Mouse (Mus musculus) embryonic facial prominence, embryonic 14.5 days (tissue): ENCODE results near the gene Rph3al. TPM values are rescaled to one million over a fixed set of nuclear protein-coding genes. Genes with fewer than 3 reads are reported as not detected.

Experiments used
- ATAC-seq: fragments of 200-750 bp; cut with Nextera tagmentation; 2 replicates; pipeline ENCODE4 v1.8.0; 2017; ENCODE audit warnings: low read depth, moderate number of reproducible peaks, moderate TSS enrichment
- DNase-seq: peaks from one replicate; pipeline ENCODE4 v3.0.0-alpha.2; 2015; ENCODE audit warnings: low spot score
- H3K27ac ChIP-seq: fragments of 300-500 bp; sonication (generic); replicated peaks from 2 replicates; pipeline ENCODE4 v1.5.1; 2014; ENCODE audit warnings: low read depth, mild to moderate bottlenecking, low read length, moderate library complexity
- H3K27me3 ChIP-seq: fragments of 300-500 bp; sonication (generic); replicated peaks from 2 replicates; pipeline ENCODE4 v1.6.1; 2014; ENCODE audit warnings: low read length; ENCODE audit not compliant: control insufficient read depth, insufficient read depth
- H3K36me3 ChIP-seq: fragments of 300-500 bp; sonication (generic); 2 replicates; pipeline ENCODE4 v1.6.1; 2014; ENCODE audit warnings: low read length, mixed read lengths; ENCODE audit not compliant: control insufficient read depth, insufficient read depth
- H3K4me1 ChIP-seq: fragments of 300-500 bp; sonication (generic); 2 replicates; pipeline ENCODE4 v1.6.1; 2014; ENCODE audit warnings: antibody characterized with exemption, low read length; ENCODE audit not compliant: control insufficient read depth, insufficient read depth
- H3K4me2 ChIP-seq: fragments of 300-500 bp; sonication (generic); 2 replicates; pipeline ENCODE4 v1.6.1; 2014; ENCODE audit warnings: low read depth, mild to moderate bottlenecking, low read length, moderate library complexity, mixed read lengths
- H3K4me3 ChIP-seq: fragments of 300-500 bp; sonication (generic); 2 replicates; pipeline ENCODE4 v1.5.1; 2014; ENCODE audit warnings: low read depth, mild to moderate bottlenecking, low read length
- H3K9ac ChIP-seq: fragments of 300-500 bp; sonication (generic); 2 replicates; pipeline ENCODE4 v1.6.1; 2014; ENCODE audit warnings: low read depth, mild to moderate bottlenecking, low read length, moderate library complexity, mixed read lengths
- H3K9me3 ChIP-seq: fragments of 300-500 bp; sonication (generic); 2 replicates; pipeline ENCODE4 v1.6.1; 2016; ENCODE audit warnings: low read length; ENCODE audit not compliant: control insufficient read depth
- WGBS: fragments of 180-500 bp; shearing (Covaris S2); extraction: QIAGEN DNeasy Blood & Tissue Kit; methylation state at CpG from one replicate; pipeline ENCODE4 v1.1.7; 2014; 5-methylcytosine and 5-hydroxymethylcytosine counted together
- polyA plus RNA-seq: library from polyadenylated mRNA; unstranded; fragments of >200 nt; fragmentation: Nextera tagmentation; extraction: Ambion mirVana; gene quantifications from 2 replicates; pipeline ENCODE4 v1.2.1, GENCODE M21; 2014

Rph3al gene
- polyA plus RNA-seq, 1 experiment from 2014 or later: 3.0 TPM

DNA sequence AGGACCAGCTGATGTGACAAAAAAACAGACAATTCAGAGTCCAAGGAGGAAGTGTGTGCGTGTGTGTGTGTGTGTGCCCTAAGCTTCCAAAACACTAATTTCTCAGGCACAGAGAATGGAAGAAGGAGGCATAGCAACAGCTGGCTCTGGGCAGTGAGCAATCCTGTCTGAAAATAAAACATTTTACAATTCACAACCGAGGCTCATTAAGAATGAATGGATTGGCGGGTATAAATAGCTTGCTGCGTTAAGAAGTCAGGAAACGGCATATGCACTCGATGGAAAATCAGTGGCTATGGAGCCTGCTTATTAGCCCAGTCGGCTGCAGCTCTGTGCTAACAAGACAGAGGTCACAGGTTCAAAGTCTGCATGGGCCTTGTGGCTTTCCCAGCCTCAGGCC lies 92.6 kb downstream of the Rph3al start:
- ATAC-seq (no peak), DNase-seq (no peak)
- 33% methylated on average over 7 of the region's 7 CpGs for WGBS
- Histone ChIP-seq H3K36me3 (no peaks in the 10 kb centered on the region), H3K4me2 (no peak overlapping the region), H3K4me1 (no peaks in the 10 kb centered on the region), H3K27ac (no peak overlapping the region), H3K4me3 (no peak overlapping the region), H3K9ac (no peak overlapping the region), H3K9me3 (no peaks in the 10 kb centered on the region), H3K27me3 (no peaks in the 10 kb centered on the region)

DNA sequence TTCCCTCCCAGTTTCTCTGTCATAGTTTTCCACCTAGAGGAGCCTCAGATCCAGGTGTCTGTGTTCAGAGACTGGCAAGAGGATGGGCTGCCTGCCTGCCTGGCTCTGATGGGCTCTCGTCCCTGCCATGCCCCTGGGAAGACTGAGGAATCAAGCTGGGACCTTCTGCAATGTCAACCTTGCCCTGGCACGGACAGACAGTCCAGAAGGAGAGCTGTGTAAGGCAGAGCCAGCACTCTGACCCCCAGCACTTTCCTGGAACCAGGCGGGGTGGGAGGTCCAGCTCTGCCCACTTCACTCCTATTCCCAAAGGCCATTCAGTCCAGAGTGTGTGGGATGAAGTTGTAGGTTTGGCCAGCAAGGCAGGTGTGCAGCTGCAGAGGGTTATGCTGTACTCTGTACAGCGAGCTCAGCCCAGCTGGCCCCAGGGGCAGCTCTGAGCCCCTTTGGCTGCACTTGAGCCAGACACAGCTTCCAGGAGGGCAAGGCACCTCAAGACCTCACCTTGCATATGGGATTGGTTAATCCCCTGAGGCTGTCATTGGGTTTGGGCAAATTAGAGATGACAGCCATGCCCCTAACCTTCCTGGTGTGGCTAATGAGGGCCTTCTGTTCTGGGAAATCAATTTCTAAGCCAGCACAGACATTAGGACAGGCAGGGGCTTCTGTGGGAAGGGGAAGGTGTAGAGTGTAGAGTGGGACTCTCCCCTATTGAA lies 95.2 kb downstream of the Rph3al start:
- 55% methylated on average over 4 of the region's 4 CpGs for WGBS
- DNase-seq (no peak), ATAC-seq (no peak)
- peaks cover 7% of the 10 kb centered on the region; the same call in 1 of the 2 replicates for H3K4me1 ChIP-seq
- no peaks in the 10 kb centered on the region for H3K9me3 ChIP-seq
- no peak overlapping the region for H3K9ac ChIP-seq
- H3K36me3 ChIP-seq: no peaks in the 10 kb centered on the region
- no peak overlapping the region for H3K4me3 ChIP-seq
- H3K27ac ChIP-seq: no peak overlapping the region
- no peak overlapping the region for H3K4me2 ChIP-seq
- H3K27me3 ChIP-seq: no peaks in the 10 kb centered on the region

- Histone ChIP-seq H3K9me3 (no peaks in the 10 kb centered on the region), H3K27ac (no peak overlapping the region), H3K4me3 (no peak overlapping the region), H3K4me1 (peaks cover 7% of the 10 kb centered on the region; the same call in 1 of the 2 replicates), H3K27me3 (no peaks in the 10 kb centered on the region), H3K4me2 (no peak overlapping the region), H3K9ac (no peak overlapping the region), H3K36me3 (no peaks in the 10 kb centered on the region)
- 77% methylated on average over 3 of the region's 3 CpGs for WGBS
- DNase-seq (no peak), ATAC-seq (no peak)
These were observed 96.7 kb downstream of the Rph3al start for GRCm38 (mm10) chr11:75841503-75841902.

GRCm38 (mm10) chr11:75839536-75840430 lies 98.4 kb downstream of the Rph3al start:
- H3K36me3 ChIP-seq: no peaks in the 10 kb centered on the region
- no peaks in the 10 kb centered on the region for H3K27me3 ChIP-seq
- H3K4me2 ChIP-seq: no peak overlapping the region
- DNase-seq (peak; percentile 26), ATAC-seq (no peak)
- no peak overlapping the region for H3K9ac ChIP-seq
- H3K4me3 ChIP-seq: no peak overlapping the region
- peaks cover 7% of the 10 kb centered on the region; the same call in 1 of the 2 replicates for H3K4me1 ChIP-seq
- 73% methylated on average over 12 of the region's 12 CpGs for WGBS
- H3K9me3 ChIP-seq: no peaks in the 10 kb centered on the region
- no peak overlapping the region for H3K27ac ChIP-seq

DNA sequence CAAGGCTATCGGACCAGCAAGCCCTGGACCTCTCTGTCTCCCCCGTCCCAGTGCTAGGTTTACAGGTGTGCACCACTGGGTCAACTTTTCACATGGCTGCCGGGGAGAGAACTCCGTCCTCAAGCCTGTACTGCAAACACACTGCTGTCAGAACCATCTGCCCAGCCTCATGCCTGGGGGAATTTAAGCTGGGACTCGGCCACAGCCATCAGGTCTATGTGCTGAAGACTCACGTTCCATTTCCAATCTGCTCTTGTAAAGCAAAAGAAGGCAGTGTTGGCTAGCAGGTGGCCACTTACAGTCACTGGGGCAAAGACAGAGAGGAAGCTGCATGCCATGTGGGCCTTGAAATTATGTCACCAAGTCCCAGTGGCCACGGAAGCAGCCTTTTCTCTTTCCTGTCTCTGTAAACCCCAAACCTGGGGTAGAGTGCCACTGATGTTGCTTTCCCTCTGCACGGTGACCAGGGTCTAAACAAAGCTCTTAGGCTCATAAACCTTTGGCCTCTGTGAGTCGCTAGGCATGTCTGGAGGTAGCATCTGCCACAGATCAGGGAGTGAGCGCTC lies 99.3 kb downstream of the Rph3al start:
- no peaks in the 10 kb centered on the region for H3K9me3 ChIP-seq
- H3K9ac ChIP-seq: no peak overlapping the region
- H3K4me1 ChIP-seq: peaks cover 7% of the 10 kb centered on the region; the same call in 1 of the 2 replicates
- no peak overlapping the region for H3K4me3 ChIP-seq
- no peak overlapping the region for H3K27ac ChIP-seq
- WGBS: 70% methylated on average over 10 of the region's 10 CpGs
- DNase-seq: no peak
- H3K36me3 ChIP-seq: no peaks in the 10 kb centered on the region
- H3K4me2 ChIP-seq: no peak overlapping the region
- H3K27me3 ChIP-seq: no peaks in the 10 kb centered on the region
- ATAC-seq: no peak

DNA sequence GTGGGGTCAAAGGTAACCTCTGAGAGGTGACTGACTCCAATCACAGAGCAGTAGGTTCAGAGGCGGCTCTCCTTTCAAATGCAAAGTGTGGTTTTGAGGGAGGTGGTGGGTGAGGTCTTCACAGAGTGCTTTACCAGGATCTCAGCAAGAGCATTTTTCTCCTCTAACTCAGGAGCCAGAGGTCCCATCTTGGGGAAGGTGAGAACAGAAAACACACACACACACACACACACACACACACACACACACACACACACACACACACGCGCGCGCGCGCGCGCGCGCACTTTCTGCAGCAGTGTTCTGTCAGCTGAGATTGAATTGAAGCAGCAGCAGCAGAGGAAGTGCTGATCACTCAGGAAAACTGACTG lies 102.0 kb downstream of the Rph3al start:
- Histone ChIP-seq H3K27me3 (no peaks in the 10 kb centered on the region), H3K4me2 (no peak overlapping the region), H3K9ac (no peak overlapping the region), H3K4me1 (peaks cover 7% of the 10 kb centered on the region; the same call in 1 of the 2 replicates), H3K9me3 (no peaks in the 10 kb centered on the region), H3K4me3 (no peak overlapping the region), H3K27ac (no peak overlapping the region), H3K36me3 (no peaks in the 10 kb centered on the region)
- WGBS: 73% methylated on average over 8 of the region's 11 CpGs
- ATAC-seq (no peak), DNase-seq (no peak)

DNA sequence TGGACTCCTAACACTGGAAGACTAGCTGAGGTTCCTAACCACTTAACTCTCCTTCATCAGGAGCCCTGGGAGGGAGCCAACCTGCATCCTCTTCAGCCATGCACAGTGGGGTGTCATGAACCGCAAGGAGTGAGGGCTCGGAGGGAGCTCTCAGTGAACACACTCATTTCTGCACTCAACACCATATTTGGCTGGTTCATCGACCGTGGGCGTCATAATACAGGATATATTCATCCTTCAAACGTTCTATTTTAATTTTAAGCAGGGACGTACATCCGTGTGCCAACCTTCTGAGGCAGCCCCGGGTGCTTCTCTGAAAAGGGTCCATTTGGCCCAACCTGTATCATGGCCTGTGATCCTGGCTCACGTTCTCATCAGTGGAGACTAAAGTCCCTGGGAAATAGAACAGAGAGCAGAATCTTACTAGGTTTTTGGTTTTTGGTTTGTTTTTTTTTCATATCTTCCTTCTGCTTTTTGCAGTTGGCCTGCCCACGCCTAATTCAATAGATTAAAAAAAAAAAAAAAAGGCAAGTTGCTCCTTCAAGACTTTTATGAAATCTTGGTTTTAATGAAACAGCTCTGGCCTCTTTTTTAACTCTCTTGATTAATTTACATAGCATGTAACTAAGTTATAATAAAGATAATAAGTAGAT lies 102.5 kb downstream of the Rph3al start:
- no peak overlapping the region for H3K4me3 ChIP-seq

GRCm38 (mm10) chr11:75833081-75833480 lies 105.1 kb downstream of the Rph3al start:
- no peak for ATAC-seq
- WGBS: 80% methylated on average over 6 of the region's 6 CpGs

More for the DNA sequence above, 102.5 kb downstream of the Rph3al start:
- DNase-seq (no peak), ATAC-seq (no peak)
- H3K27ac ChIP-seq: no peak overlapping the region
- H3K9me3 ChIP-seq: no peaks in the 10 kb centered on the region
- H3K36me3 ChIP-seq: no peaks in the 10 kb centered on the region
- peaks cover 7% of the 10 kb centered on the region; the same call in 1 of the 2 replicates for H3K4me1 ChIP-seq
- H3K4me2 ChIP-seq: no peak overlapping the region
- no peaks in the 10 kb centered on the region for H3K27me3 ChIP-seq
- WGBS: 76% methylated on average over 11 of the region's 11 CpGs
- no peak overlapping the region for H3K9ac ChIP-seq

More at GRCm38 (mm10) chr11:75833081-75833480, 105.1 kb downstream of the Rph3al start:
- no peak overlapping the region for H3K27ac ChIP-seq
- no peak for DNase-seq
- H3K9me3 ChIP-seq: no peaks in the 10 kb centered on the region
- H3K4me2 ChIP-seq: no peak overlapping the region
- H3K27me3 ChIP-seq: no peaks in the 10 kb centered on the region
- H3K9ac ChIP-seq: no peak overlapping the region
- H3K36me3 ChIP-seq: no peaks in the 10 kb centered on the region
- no peak overlapping the region for H3K4me3 ChIP-seq
- no peaks in the 10 kb centered on the region for H3K4me1 ChIP-seq
